Mouse (Mus musculus) midbrain, embryonic 12.5 days (tissue): Measurements from ENCODE around the gene Clec4a4. TPM values are rescaled to one million over a fixed set of nuclear protein-coding genes. Genes with fewer than 3 reads are reported as not detected.
"Not testable (repeated sequence)": the region's sequence is repeated elsewhere in the genome, so short reads cannot be mapped to it uniquely, and the experiment has no call there.

Source experiments
- ATAC-seq: fragments of 200-750 bp; cut with Nextera tagmentation; 2 replicates; pipeline ENCODE4 v1.8.0; 2017; ENCODE audit warnings: low read depth, moderate TSS enrichment, moderate library complexity; ENCODE audit not compliant: low FRiP score
- H3K27ac ChIP-seq: fragments of 300-500 bp; sonication (generic); replicated peaks from 2 replicates; pipeline ENCODE4 v1.5.1; 2016; ENCODE audit warnings: mild to moderate bottlenecking
- H3K27me3 ChIP-seq: fragments of 300-500 bp; sonication (generic); 2 replicates; pipeline ENCODE4 v1.6.1; 2016; ENCODE audit warnings: mild to moderate bottlenecking
- H3K36me3 ChIP-seq: fragments of 300-500 bp; sonication (generic); 2 replicates; pipeline ENCODE4 v1.6.1; 2016
- H3K4me1 ChIP-seq: fragments of 300-500 bp; sonication (generic); 2 replicates; pipeline ENCODE4 v1.6.1; 2016
- H3K4me2 ChIP-seq: fragments of 300-500 bp; sonication (generic); replicated peaks from 2 replicates; pipeline ENCODE4 v1.6.1; 2016; ENCODE audit warnings: mild to moderate bottlenecking, moderate library complexity
- H3K4me3 ChIP-seq: fragments of 300-500 bp; sonication (generic); 2 replicates; pipeline ENCODE4 v1.5.1; 2016; ENCODE audit warnings: mild to moderate bottlenecking
- H3K9ac ChIP-seq: fragments of 300-500 bp; sonication (generic); replicated peaks from 2 replicates; pipeline ENCODE4 v1.6.1; 2016; ENCODE audit warnings: mild to moderate bottlenecking, moderate library complexity
- H3K9me3 ChIP-seq: fragments of 300-500 bp; sonication (generic); 2 replicates; pipeline ENCODE4 v1.6.1; 2016; ENCODE audit warnings: mild to moderate bottlenecking
- WGBS: fragments of 180-500 bp; shearing (Covaris S2); methylation state at CpG from one replicate; pipeline ENCODE4 v1.1.7; 2016; 5-methylcytosine and 5-hydroxymethylcytosine counted together
- polyA plus RNA-seq: library from polyadenylated mRNA; unstranded; fragments of >200 nt; fragmentation: Nextera tagmentation; extraction: Ambion mirVana; gene quantifications from 2 replicates; pipeline ENCODE4 v1.2.1, GENCODE M21; 2016

Gene Clec4a4
- polyA plus RNA-seq = not detected in 2 replicates

GRCm38 (mm10) chr6:122989876-122990437, at the start of gene Clec4a4:
Gene Clec4a4 (plus strand): TSS chr6:122990367.
- Histone ChIP-seq H3K9me3 (0 out of 2 replicates have a peak, but pooled peaks cover 7% of the 10 kb centered on the region), H3K4me2 (no peak within 1 kb of the TSS), H3K9ac (no peak within 1 kb of the TSS), H3K4me3 (no peak within 1 kb of the TSS), H3K27ac (no peak within 1 kb of the TSS), H3K27me3 (no peaks in the 10 kb centered on the region), H3K4me1 (no peaks in the 10 kb centered on the region), H3K36me3 (no peaks in the 10 kb centered on the region)
- 89% methylated on average over 6 of the region's 6 CpGs for WGBS
- ATAC-seq = no peak

DNA sequence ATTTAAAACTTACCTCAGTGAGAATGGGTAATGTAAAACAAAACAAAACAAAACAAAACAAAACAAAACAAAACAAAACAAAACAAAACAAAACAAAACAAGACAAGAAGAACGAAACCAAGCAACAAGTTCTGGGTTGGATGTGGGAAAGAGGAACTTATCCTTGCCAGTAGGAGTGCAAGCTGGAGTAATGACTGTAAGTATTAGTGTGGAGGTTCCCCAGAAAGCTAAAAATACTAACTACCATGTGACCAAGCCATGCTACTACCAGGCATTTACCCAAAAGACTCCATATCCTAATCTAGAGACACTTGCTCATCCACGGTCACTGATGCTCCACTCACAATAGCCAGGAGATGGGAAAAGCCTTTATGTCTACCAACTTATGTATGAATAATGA, 43.4 kb upstream of the Clec4a4 start:
- Histone ChIP-seq H3K4me1 (no peaks in the 10 kb centered on the region), H3K36me3 (no peaks in the 10 kb centered on the region), H3K9ac (no peak overlapping the region), H3K9me3 (no peaks in the 10 kb centered on the region), H3K4me3 (no peak overlapping the region), H3K4me2 (no peak overlapping the region), H3K27ac (no peak overlapping the region), H3K27me3 (no peaks in the 10 kb centered on the region)
- ATAC-seq = no peak
- 99% methylated on average over 2 of the region's 2 CpGs for WGBS

- WGBS = 87% methylated on average over 8 of the region's 8 CpGs
- ATAC-seq = no peak
- Histone ChIP-seq H3K4me1 (no peaks in the 10 kb centered on the region), H3K27ac (no peak within 1 kb of the TSS), H3K9me3 (no peaks in the 10 kb centered on the region), H3K27me3 (no peaks in the 10 kb centered on the region), H3K9ac (no peak within 1 kb of the TSS), H3K4me2 (no peak within 1 kb of the TSS), H3K4me3 (no peak within 1 kb of the TSS), H3K36me3 (no peaks in the 10 kb centered on the region)
Observed at GRCm38 (mm10) chr6:122952401-122952800, 37.8 kb upstream of the Clec4a4 start, which contains the start of gene Clec4a3. Gene Clec4a3 (plus strand): TSS chr6:122952515.

DNA sequence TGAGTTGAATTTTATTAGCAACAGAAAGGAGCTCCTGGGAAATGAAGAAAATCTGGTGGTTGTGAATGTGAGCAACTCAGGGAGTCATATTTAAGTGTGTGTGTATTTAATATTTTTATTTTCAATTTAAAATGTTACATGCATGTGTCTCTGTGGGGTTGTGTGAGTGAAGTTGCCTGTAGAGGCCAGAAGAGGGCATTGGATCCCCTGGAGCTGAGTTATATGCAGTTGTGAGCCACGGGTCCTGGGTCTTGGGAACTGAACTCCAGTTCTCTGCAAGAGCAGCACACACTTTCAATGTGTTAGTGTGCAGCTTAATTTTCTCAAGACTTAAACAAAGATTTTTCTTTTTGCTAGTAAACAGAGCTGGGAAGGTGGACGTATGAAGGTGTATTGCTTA, 25.6 kb upstream of the Clec4a4 start:
- Histone ChIP-seq H3K36me3 (no peaks in the 10 kb centered on the region), H3K9me3 (no peaks in the 10 kb centered on the region), H3K27ac (no peak overlapping the region), H3K4me3 (no peak overlapping the region), H3K4me2 (no peak overlapping the region), H3K9ac (no peak overlapping the region), H3K27me3 (no peaks in the 10 kb centered on the region), H3K4me1 (no peaks in the 10 kb centered on the region)
- no peak for ATAC-seq
- 80% methylated on average over 2 of the region's 2 CpGs for WGBS

DNA sequence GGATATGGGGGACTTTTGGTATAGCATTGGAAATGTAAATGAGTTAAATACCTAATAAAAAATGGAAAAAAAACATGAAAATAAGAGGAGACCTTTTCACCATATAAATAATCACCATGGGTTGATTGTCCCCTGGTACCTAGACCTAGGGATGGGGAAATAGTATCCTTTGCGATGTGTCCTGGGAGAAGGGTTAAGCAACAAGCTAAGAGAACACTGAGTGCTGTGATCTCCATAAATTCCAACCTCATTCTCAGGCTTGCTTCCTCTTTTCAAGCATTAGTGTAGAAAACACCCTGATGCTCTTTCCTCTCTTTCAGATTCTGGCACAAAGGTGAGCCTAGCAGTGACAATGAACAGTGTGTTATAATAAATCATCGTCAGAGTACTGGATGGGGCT, 21.1 kb upstream of the Clec4a4 start:
- Histone ChIP-seq H3K9ac (no peak overlapping the region), H3K27me3 (no peaks in the 10 kb centered on the region), H3K36me3 (no peaks in the 10 kb centered on the region), H3K4me3 (no peak overlapping the region), H3K9me3 (no peaks in the 10 kb centered on the region), H3K4me2 (no peak overlapping the region), H3K4me1 (no peaks in the 10 kb centered on the region), H3K27ac (no peak overlapping the region)
- 87% methylated on average over 2 of the region's 2 CpGs for WGBS
- ATAC-seq = no peak

DNA sequence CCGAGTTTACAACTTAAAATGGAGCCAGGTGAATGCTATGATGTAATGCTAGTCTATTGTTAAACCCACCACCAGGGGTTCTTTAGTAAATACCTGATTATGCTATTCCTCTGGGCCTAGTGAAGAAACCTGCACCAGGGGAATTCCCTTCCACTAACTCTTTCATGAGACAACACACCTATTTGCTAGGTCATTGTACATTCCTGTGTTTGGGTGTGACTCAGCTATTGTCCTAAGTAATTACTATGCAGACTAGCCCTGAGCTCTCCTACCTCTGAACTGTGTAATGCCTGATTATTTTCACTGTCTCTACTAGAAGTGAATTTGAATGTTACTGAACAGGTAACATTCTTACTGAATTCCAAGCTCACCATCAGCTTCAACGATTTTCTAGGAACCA, 14.5 kb downstream of the Clec4a4 start:
- not testable (repeated sequence) for H3K36me3 ChIP-seq, H3K9ac ChIP-seq, H3K4me1 ChIP-seq, H3K4me3 ChIP-seq, H3K9me3 ChIP-seq, H3K4me2 ChIP-seq, H3K27ac ChIP-seq, ATAC-seq, H3K27me3 ChIP-seq
- WGBS = 82% methylated on average over 2 of the region's 2 CpGs

GRCm38 (mm10) chr6:123005591-123005990, 15.4 kb downstream of the Clec4a4 start:
- ATAC-seq = no peak
- no peak overlapping the region for H3K4me2 ChIP-seq
- no peak overlapping the region for H3K9ac ChIP-seq
- no peaks in the 10 kb centered on the region for H3K27me3 ChIP-seq
- no peaks in the 10 kb centered on the region for H3K36me3 ChIP-seq
- no peak overlapping the region for H3K4me3 ChIP-seq
- no peak overlapping the region for H3K27ac ChIP-seq
- H3K9me3 ChIP-seq = no peaks in the 10 kb centered on the region
- H3K4me1 ChIP-seq = no peaks in the 10 kb centered on the region
- 63% methylated on average over 1 of the region's 1 CpGs for WGBS

- H3K9me3 ChIP-seq = 0 out of 2 replicates have a peak, but pooled peaks cover 24% of the 10 kb centered on the region
- no peak within 1 kb of the TSS for H3K27ac ChIP-seq
- ATAC-seq = no peak
- H3K9ac ChIP-seq = no peak within 1 kb of the TSS
- no peaks in the 10 kb centered on the region for H3K4me1 ChIP-seq
- H3K4me3 ChIP-seq = no peak within 1 kb of the TSS
- 88% methylated on average over 2 of the region's 2 CpGs for WGBS
- no peaks in the 10 kb centered on the region for H3K27me3 ChIP-seq
- H3K4me2 ChIP-seq = no peak within 1 kb of the TSS
- H3K36me3 ChIP-seq = no peaks in the 10 kb centered on the region
Observed at GRCm38 (mm10) chr6:123049742-123050372, 59.7 kb downstream of the Clec4a4 start, which contains the start of gene Clec4b1. Gene Clec4b1 (plus strand): TSS chr6:123049962.

Other genes with a start within 250 kb of the Clec4a4 start
- gene Slc2a3, start 188.7 kb upstream of the Clec4a4 start, polyA plus RNA-seq = 22.5 and 24.8 TPM in 2 replicates
- gene Foxj2, start 170.5 kb upstream of the Clec4a4 start, polyA plus RNA-seq = 5.7 and 5.8 TPM in 2 replicates
- 1.6 and 1.8 TPM in 2 replicates for gene C3ar1, start 134.2 kb upstream of the Clec4a4 start, polyA plus RNA-seq
- gene Necap1, start 115.9 kb upstream of the Clec4a4 start, polyA plus RNA-seq = 77.3 and 77.9 TPM in 2 replicates
- 1.7 and 1.9 TPM in 2 replicates for gene Clec4a1, start 68.5 kb upstream of the Clec4a4 start, polyA plus RNA-seq
- 0.92 and 1.2 TPM in 2 replicates for gene Clec4a3, start 37.9 kb upstream of the Clec4a4 start, polyA plus RNA-seq
- gene Clec4b1, start 59.6 kb downstream of the Clec4a4 start, polyA plus RNA-seq = not detected in 2 replicates
- 1.2 and 1.4 TPM in 2 replicates for gene Clec4a2, start 116.1 kb downstream of the Clec4a4 start, polyA plus RNA-seq
- not detected in 2 replicates for gene Clec4b2, start 182.5 kb downstream of the Clec4a4 start, polyA plus RNA-seq
- 1.1 and 1.6 TPM in 2 replicates for gene Clec4n, start 239.5 kb downstream of the Clec4a4 start, polyA plus RNA-seq